Mouse (Mus musculus): Measurements from ENCODE around the gene Osbpl8. TPM values are rescaled to one million over a fixed set of nuclear protein-coding genes. Genes with fewer than 3 reads are reported as not detected.
A peak's percentile ranks its signal among the peaks of the same experiment; 100 is the strongest.
"Not testable (repeated sequence)": the region's sequence is repeated elsewhere in the genome, so short reads cannot be mapped to it uniquely, and the experiment has no call there.

The Osbpl8 gene
- polyA plus RNA-seq, 1 experiment from 2014 or later: 35.3 TPM

DNA sequence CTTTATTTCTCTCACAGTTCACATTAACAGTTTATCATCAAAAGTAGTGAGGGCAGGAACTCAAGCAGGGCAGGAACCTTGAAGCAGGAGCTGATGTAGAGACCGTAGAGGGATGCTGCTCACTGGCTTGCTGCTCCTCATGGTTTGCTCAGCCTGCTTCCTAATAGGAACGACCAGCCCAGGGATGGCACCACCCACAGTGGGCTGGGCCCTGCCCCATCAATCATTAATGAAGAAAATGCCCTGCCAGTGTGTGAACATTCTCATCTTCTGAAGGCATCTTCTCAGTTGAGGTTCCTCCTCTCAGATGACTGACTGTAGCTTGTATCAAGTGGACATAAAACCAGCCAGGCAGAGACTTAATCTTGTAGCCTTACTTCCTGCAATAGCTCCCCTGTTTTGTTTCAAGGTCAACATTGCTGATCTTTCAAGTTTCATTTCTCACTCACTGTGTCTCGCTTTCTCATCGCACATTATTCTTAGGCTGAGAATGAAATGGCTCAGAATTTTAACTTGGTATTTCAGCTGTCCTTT is 24.5 kb downstream of the Osbpl8 start:
- whole genome bisulfite sequencing: 63% methylated on average over 4 of the region's 4 CpGs
- peak overlapping the region; percentile 10; the same call in 1 of the 2 replicates for H3K27ac ChIP-seq (ENCODE audit: poor library complexity, severe bottlenecking)

GRCm38 (mm10) chr10:111190110-111190795 is 25.7 kb downstream of the Osbpl8 start:
- H3K4me3 ChIP-seq: no peak overlapping the region
- H3K4me2 ChIP-seq: no peak overlapping the region
- no peaks in the 10 kb centered on the region for H3K27me3 ChIP-seq (replicated peaks)
- no peak overlapping the region for H3K27ac ChIP-seq (ENCODE audit: poor library complexity, severe bottlenecking)
- no peaks in the 10 kb centered on the region for H3K36me3 ChIP-seq
- H3K9me3 ChIP-seq (replicated peaks): no peaks in the 10 kb centered on the region
- no peak for ATAC-seq (ENCODE audit: insufficient number of reproducible peaks, low FRiP score)
- peaks cover 33% of the 10 kb centered on the region for H3K4me1 ChIP-seq (replicated peaks)
- no peak overlapping the region for H3K9ac ChIP-seq
- WGBS: 87% methylated on average over 6 of the region's 6 CpGs

More for the DNA sequence above, 24.5 kb downstream of the Osbpl8 start:
- Histone ChIP-seq H3K4me3 (no peak overlapping the region), H3K27me3 (replicated peaks) (no peaks in the 10 kb centered on the region), H3K9me3 (replicated peaks) (no peaks in the 10 kb centered on the region), H3K36me3 (no peaks in the 10 kb centered on the region), H3K4me1 (replicated peaks) (peaks cover 45% of the 10 kb centered on the region), H3K9ac (no peak overlapping the region), H3K4me2 (no peak overlapping the region)
- ATAC-seq (ENCODE audit: insufficient number of reproducible peaks, low FRiP score): no peak

DNA sequence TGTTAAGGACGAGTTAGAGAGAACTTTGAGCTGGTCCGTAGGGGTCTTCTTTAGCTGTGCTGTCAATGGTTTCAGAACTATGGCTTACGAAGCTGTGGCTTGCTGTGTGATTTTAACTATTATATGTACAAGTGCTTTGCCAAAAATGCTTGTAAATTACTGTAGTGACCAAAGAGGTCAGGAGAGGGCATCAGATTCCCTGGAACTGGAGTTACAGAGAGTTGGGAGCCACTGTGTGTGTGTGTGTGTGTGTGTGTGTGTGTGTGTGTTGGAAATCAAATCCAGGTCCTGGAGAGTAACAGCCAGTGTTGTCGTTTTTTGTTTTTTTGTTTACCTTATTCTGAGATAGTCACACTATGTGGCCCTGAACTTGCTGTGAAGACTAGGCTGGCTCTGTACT is 29.0 kb downstream of the Osbpl8 start:
- H3K27ac ChIP-seq (ENCODE audit: poor library complexity, severe bottlenecking): no peak overlapping the region
- no peak overlapping the region for H3K9ac ChIP-seq
- H3K4me3 ChIP-seq: no peak overlapping the region
- no peak overlapping the region for H3K4me2 ChIP-seq
- ATAC-seq (ENCODE audit: insufficient number of reproducible peaks, low FRiP score): no peak
- no peaks in the 10 kb centered on the region for H3K9me3 ChIP-seq (replicated peaks)
- 61% methylated on average over 4 of the region's 4 CpGs for WGBS
- no peaks in the 10 kb centered on the region for H3K27me3 ChIP-seq (replicated peaks)
- H3K36me3 ChIP-seq: peaks cover 5% of the 10 kb centered on the region; the same call in 1 of the 2 replicates
- peaks cover 25% of the 10 kb centered on the region for H3K4me1 ChIP-seq (replicated peaks)

- ATAC-seq (ENCODE audit: insufficient number of reproducible peaks, low FRiP score): no peak
These were observed 31.6 kb downstream of the Osbpl8 start for GRCm38 (mm10) chr10:111196191-111196590.

GRCm38 (mm10) chr10:111198705-111199104 is 34.2 kb downstream of the Osbpl8 start:
- not testable (repeated sequence) for H3K9me3 ChIP-seq (replicated peaks); H3K9ac ChIP-seq; ATAC-seq (ENCODE audit: insufficient number of reproducible peaks, low FRiP score); H3K27me3 ChIP-seq (replicated peaks); H3K27ac ChIP-seq (ENCODE audit: poor library complexity, severe bottlenecking); H3K4me3 ChIP-seq; H3K4me2 ChIP-seq; H3K36me3 ChIP-seq
- H3K4me1 ChIP-seq (replicated peaks): peaks cover 15% of the 10 kb centered on the region; the same call in 1 of the 2 replicates
- WGBS: 51% methylated on average over 5 of the region's 5 CpGs

More at GRCm38 (mm10) chr10:111196191-111196590, 31.6 kb downstream of the Osbpl8 start:
- WGBS: 91% methylated on average over 2 of the region's 2 CpGs
- Histone ChIP-seq H3K36me3 (peaks cover 5% of the 10 kb centered on the region; the same call in 1 of the 2 replicates), H3K4me3 (no peak overlapping the region), H3K27ac (ENCODE audit: poor library complexity, severe bottlenecking) (no peak overlapping the region), H3K4me2 (no peak overlapping the region), H3K9ac (no peak overlapping the region), H3K9me3 (replicated peaks) (no peaks in the 10 kb centered on the region), H3K4me1 (replicated peaks) (peaks cover 26% of the 10 kb centered on the region), H3K27me3 (replicated peaks) (no peaks in the 10 kb centered on the region)

DNA sequence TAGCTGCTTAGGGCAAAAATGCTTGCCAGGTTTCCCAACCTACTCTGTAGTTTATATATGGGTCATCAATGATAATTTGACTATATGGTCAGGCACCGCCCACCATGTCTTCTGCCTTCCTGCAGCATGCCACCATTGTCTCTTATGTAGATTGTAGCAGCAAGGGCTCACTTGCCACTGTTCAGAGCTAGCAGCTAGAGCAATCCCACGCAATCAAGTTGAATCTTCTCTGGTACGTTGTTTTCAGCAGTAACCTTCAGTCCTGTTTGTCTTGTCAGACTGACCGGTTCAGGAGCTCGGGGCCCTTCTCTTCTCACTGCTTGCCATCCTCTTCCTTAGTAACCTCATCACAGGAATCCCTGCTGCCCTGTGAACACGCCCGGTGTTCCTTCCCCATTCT is 36.6 kb downstream of the Osbpl8 start:
- Histone ChIP-seq H3K9me3 (replicated peaks) (no peaks in the 10 kb centered on the region), H3K9ac (no peak overlapping the region), H3K4me2 (no peak overlapping the region), H3K36me3 (peaks cover 8% of the 10 kb centered on the region), H3K4me1 (replicated peaks) (peaks cover 15% of the 10 kb centered on the region; the same call in 1 of the 2 replicates), H3K27ac (ENCODE audit: poor library complexity, severe bottlenecking) (no peak overlapping the region), H3K4me3 (no peak overlapping the region), H3K27me3 (replicated peaks) (no peaks in the 10 kb centered on the region)
- 73% methylated on average over 7 of the region's 7 CpGs for WGBS
- no peak for ATAC-seq (ENCODE audit: insufficient number of reproducible peaks, low FRiP score)

DNA sequence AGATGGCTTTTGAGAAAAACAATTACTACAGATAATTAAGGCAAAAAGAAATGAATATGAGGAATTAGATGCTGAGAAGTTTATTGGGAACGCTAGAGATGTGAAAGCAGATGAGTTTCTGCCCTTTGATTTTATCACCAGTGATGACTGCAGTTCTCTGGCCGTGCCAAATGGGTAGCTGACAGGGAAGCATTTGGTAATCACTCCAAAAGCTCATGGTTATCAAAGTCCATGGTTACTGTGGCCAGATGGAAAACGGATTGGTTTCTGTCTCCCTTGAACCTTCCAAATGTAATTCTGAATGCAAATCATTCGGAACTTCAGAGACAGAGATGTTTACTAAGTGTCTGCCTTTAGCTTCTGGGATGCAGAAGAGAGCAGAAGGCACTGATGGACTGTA is 37.1 kb downstream of the Osbpl8 start:
- H3K27me3 ChIP-seq (replicated peaks): no peaks in the 10 kb centered on the region
- no peak for ATAC-seq (ENCODE audit: insufficient number of reproducible peaks, low FRiP score)
- 70% methylated on average over 4 of the region's 4 CpGs for WGBS
- H3K9ac ChIP-seq: no peak overlapping the region
- no peak overlapping the region for H3K4me3 ChIP-seq
- H3K9me3 ChIP-seq (replicated peaks): no peaks in the 10 kb centered on the region
- peaks cover 7% of the 10 kb centered on the region for H3K36me3 ChIP-seq
- H3K27ac ChIP-seq (ENCODE audit: poor library complexity, severe bottlenecking): no peak overlapping the region
- H3K4me2 ChIP-seq: no peak overlapping the region
- peaks cover 15% of the 10 kb centered on the region; the same call in 1 of the 2 replicates for H3K4me1 ChIP-seq (replicated peaks)

- H3K36me3 ChIP-seq: peaks cover 6% of the 10 kb centered on the region; the same call in 1 of the 2 replicates
These were observed 39.5 kb downstream of the Osbpl8 start for GRCm38 (mm10) chr10:111204089-111204488.

GRCm38 (mm10) chr10:111205421-111205820 is 40.9 kb downstream of the Osbpl8 start:
- WGBS: 93% methylated on average over 2 of the region's 2 CpGs

More at GRCm38 (mm10) chr10:111204089-111204488, 39.5 kb downstream of the Osbpl8 start:
- no peak for ATAC-seq (ENCODE audit: insufficient number of reproducible peaks, low FRiP score)
- H3K27me3 ChIP-seq (replicated peaks): no peaks in the 10 kb centered on the region
- H3K9me3 ChIP-seq (replicated peaks): no peaks in the 10 kb centered on the region
- no peak overlapping the region for H3K9ac ChIP-seq
- H3K4me2 ChIP-seq: no peak overlapping the region
- 83% methylated on average over 5 of the region's 5 CpGs for WGBS
- H3K4me1 ChIP-seq (replicated peaks): peaks cover 15% of the 10 kb centered on the region; the same call in 1 of the 2 replicates
- H3K4me3 ChIP-seq: no peak overlapping the region
- no peak overlapping the region for H3K27ac ChIP-seq (ENCODE audit: poor library complexity, severe bottlenecking)

DNA sequence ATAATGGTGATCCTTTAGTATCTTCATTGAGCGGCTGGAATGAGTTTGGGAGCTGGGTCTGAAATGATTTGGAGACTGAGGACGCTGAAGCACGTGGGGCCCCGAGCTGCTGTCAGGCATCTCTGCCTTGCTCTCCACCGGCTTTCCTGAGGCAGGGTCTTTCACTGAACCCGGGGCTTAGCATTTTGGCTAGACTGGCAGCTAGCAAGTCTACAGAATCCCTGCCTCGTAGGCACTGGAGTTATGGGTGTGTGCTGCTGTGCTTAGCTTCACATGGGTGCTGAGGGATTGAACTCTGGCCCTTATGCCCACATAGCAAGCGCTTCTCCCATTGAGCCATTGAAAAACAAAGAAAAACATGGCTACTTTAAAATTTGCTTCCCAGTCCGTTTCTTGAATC is 42.8 kb downstream of the Osbpl8 start:
- Histone ChIP-seq H3K4me3 (no peak overlapping the region), H3K4me2 (no peak overlapping the region), H3K27ac (ENCODE audit: poor library complexity, severe bottlenecking) (no peak overlapping the region), H3K27me3 (replicated peaks) (no peaks in the 10 kb centered on the region), H3K4me1 (replicated peaks) (no peaks in the 10 kb centered on the region), H3K9ac (no peak overlapping the region), H3K36me3 (peaks cover 8% of the 10 kb centered on the region; the same call in 1 of the 2 replicates), H3K9me3 (replicated peaks) (no peaks in the 10 kb centered on the region)
- 75% methylated on average over 9 of the region's 9 CpGs for WGBS
- ATAC-seq (ENCODE audit: insufficient number of reproducible peaks, low FRiP score): no peak

More at GRCm38 (mm10) chr10:111205421-111205820, 40.9 kb downstream of the Osbpl8 start:
- Histone ChIP-seq H3K9ac (no peak overlapping the region), H3K36me3 (peaks cover 8% of the 10 kb centered on the region; the same call in 1 of the 2 replicates), H3K27ac (ENCODE audit: poor library complexity, severe bottlenecking) (no peak overlapping the region), H3K27me3 (replicated peaks) (no peaks in the 10 kb centered on the region), H3K9me3 (replicated peaks) (no peaks in the 10 kb centered on the region), H3K4me2 (no peak overlapping the region), H3K4me1 (replicated peaks) (0 out of 2 replicates have a peak, but pooled peaks cover 6% of the 10 kb centered on the region), H3K4me3 (no peak overlapping the region)
- ATAC-seq (ENCODE audit: insufficient number of reproducible peaks, low FRiP score): no peak

DNA sequence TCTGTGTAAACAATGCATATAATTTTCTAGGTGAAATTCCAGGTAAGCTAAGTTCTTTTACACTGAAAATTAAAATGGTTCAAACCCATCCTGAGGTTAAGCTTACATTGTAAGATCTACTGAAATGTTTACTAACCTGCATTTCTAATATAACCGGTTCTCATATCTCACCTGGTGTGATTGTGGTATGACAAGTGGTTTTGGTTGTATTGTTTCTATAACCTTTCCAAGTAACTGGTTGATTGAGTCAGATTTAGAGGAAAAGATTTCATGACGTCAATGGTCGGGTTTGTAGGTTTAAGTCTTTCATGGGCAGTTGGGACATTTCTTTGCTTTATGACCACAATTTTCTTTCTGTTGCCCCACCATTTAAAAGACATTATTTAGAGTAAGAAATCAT is 49.5 kb downstream of the Osbpl8 start:
- no peak for ATAC-seq (ENCODE audit: insufficient number of reproducible peaks, low FRiP score)
- H3K27ac ChIP-seq (ENCODE audit: poor library complexity, severe bottlenecking): no peak overlapping the region
- H3K4me3 ChIP-seq: no peak overlapping the region
- no peaks in the 10 kb centered on the region for H3K27me3 ChIP-seq (replicated peaks)
- H3K36me3 ChIP-seq: 0 out of 2 replicates have a peak, but pooled peaks cover 2% of the 10 kb centered on the region
- H3K9ac ChIP-seq: no peak overlapping the region
- WGBS: 88% methylated on average over 3 of the region's 3 CpGs
- H3K9me3 ChIP-seq (replicated peaks): no peaks in the 10 kb centered on the region
- peaks cover 4% of the 10 kb centered on the region; the same call in 1 of the 2 replicates for H3K4me1 ChIP-seq (replicated peaks)
- no peak overlapping the region for H3K4me2 ChIP-seq

Data from heart, embryonic 12.5 days (tissue).